Mouse (Mus musculus) heart, adult 2 months (tissue): ENCODE results near the gene Pde4d. TPM values are rescaled to one million over a fixed set of nuclear protein-coding genes. Genes with fewer than 3 reads are reported as not detected.

ENCODE experiments used
- DNase-seq, 2 experiments: peaks; one replicate each; pipeline ENCODE4 v3.0.0; 2021
- H3K27ac ChIP-seq: fragments of 200-600 bp; 2 replicates; pipeline ENCODE4 v1.8.1; 2022
- H3K27me3 ChIP-seq: fragments of 200-500 bp; 2 replicates; pipeline ENCODE4 v1.6.1; 2012; ENCODE audit warnings: mild to moderate bottlenecking, low read length, inconsistent platforms, mixed read lengths; ENCODE audit not compliant: control insufficient read depth, insufficient read depth
- H3K36me3 ChIP-seq: fragments of 200-500 bp; 2 replicates; pipeline ENCODE4 v1.6.1; 2012; ENCODE audit warnings: low read length, inconsistent platforms; ENCODE audit not compliant: control insufficient read depth, insufficient read depth
- H3K4me1 ChIP-seq: fragments of 200-500 bp; 2 replicates; pipeline ENCODE4 v1.6.1; 2011; ENCODE audit warnings: low read length; ENCODE audit not compliant: control insufficient read depth, insufficient read depth
- H3K4me3 ChIP-seq: fragments of 200-600 bp; 2 replicates; pipeline ENCODE4 v1.8.1; 2022
- H3K79me2 ChIP-seq: fragments of 200-500 bp; replicated peaks from 2 replicates; pipeline ENCODE4 v1.6.1; 2012; ENCODE audit warnings: mild to moderate bottlenecking, inconsistent platforms, low read length, moderate library complexity, mixed read lengths; ENCODE audit not compliant: control insufficient read depth, insufficient read depth
- H3K9ac ChIP-seq: fragments of 200-500 bp; 2 replicates; pipeline ENCODE4 v1.6.1; 2012; ENCODE audit warnings: low read depth, mild to moderate bottlenecking, control low read depth, inconsistent platforms, low read length, mixed read lengths
- CTCF ChIP-seq: fragments of 200-600 bp; IDR thresholded peaks from 2 replicates; pipeline ENCODE4 v1.8.1; 2022; ENCODE audit warnings: antibody characterized with exemption, mild to moderate bottlenecking, moderate library complexity
- EP300 ChIP-seq: fragments of 200-500 bp; IDR thresholded peaks from 2 replicates; pipeline ENCODE4 v1.6.1; 2011; ENCODE audit warnings: low read depth, low read length, control low read depth; ENCODE audit not compliant: insufficient read depth
- POLR2A ChIP-seq: fragments of 200-500 bp; IDR thresholded peaks from 2 replicates; pipeline ENCODE4 v1.6.1; 2011; ENCODE audit warnings: mild to moderate bottlenecking, low read depth, low read length, control low read depth; ENCODE audit not compliant: insufficient read depth
- WGBS: fragments of 180-500 bp; shearing (Covaris S2); methylation state at CpG from one replicate; pipeline ENCODE4 v1.1.7; 2018; 5-methylcytosine and 5-hydroxymethylcytosine counted together
- intact Hi-C: fragments of 180-260 bp; cut with DNase I; formaldehyde crosslinking; loops from one replicate; pipeline ENCODE4 v1.15.1; 2025
- polyA plus RNA-seq: library from polyadenylated mRNA; depleted of rRNA; stranded (reverse); fragments of >200 nt; gene quantifications from 2 replicates; pipeline ENCODE4 v1.2.3, GENCODE M21; 2012
- total RNA-seq, 2 experiments: library from RNA; stranded (reverse); gene quantifications; 2 replicates each; pipeline ENCODE4 v1.2.3; 2021

Pde4d gene
- total and polyA plus RNA-seq, 3 experiments = 11.5 to 40.1 (median 38.1) TPM

- no peaks in the 10 kb centered on the region for H3K79me2 ChIP-seq
- TF ChIP-seq CTCF = no peak
- TF ChIP-seq POLR2A = no peak
- TF ChIP-seq EP300 = no peak
- H3K27ac ChIP-seq = no peak overlapping the region
- no peak for DNase-seq
- no peak overlapping the region for H3K4me3 ChIP-seq
- H3K4me1 ChIP-seq = no peaks in the 10 kb centered on the region; the same call in 1 of the 2 replicates
- H3K27me3 ChIP-seq = no peaks in the 10 kb centered on the region
- intact Hi-C loops = no loop called here
- H3K36me3 ChIP-seq = no peaks in the 10 kb centered on the region
- no peak overlapping the region for H3K9ac ChIP-seq
- WGBS = 80% methylated on average over 5 of the region's 5 CpGs
Observed at GRCm38 (mm10) chr13:109534709-109535284, 1085.0 kb downstream of the Pde4d start.

- Histone ChIP-seq H3K9ac (no peak overlapping the region), H3K36me3 (no peaks in the 10 kb centered on the region), H3K27ac (no peak overlapping the region), H3K27me3 (no peaks in the 10 kb centered on the region), H3K4me1 (no peaks in the 10 kb centered on the region; the same call in 1 of the 2 replicates), H3K4me3 (no peak overlapping the region), H3K79me2 (no peaks in the 10 kb centered on the region)
- no peak for DNase-seq
- 51% methylated on average over 4 of the region's 4 CpGs for WGBS
- no peak for TF ChIP-seq CTCF
- no peak for TF ChIP-seq POLR2A
- TF ChIP-seq EP300 = no peak
- intact Hi-C loops = no loop called here
Observed at GRCm38 (mm10) chr13:109536636-109537035, 1086.9 kb downstream of the Pde4d start.

- Histone ChIP-seq H3K79me2 (no peaks in the 10 kb centered on the region), H3K36me3 (no peaks in the 10 kb centered on the region), H3K27me3 (no peaks in the 10 kb centered on the region), H3K4me1 (no peaks in the 10 kb centered on the region; the same call in 1 of the 2 replicates), H3K4me3 (no peak overlapping the region), H3K9ac (no peak overlapping the region), H3K27ac (no peak overlapping the region)
- TF ChIP-seq POLR2A = no peak
- TF ChIP-seq EP300 = no peak
- no peak for TF ChIP-seq CTCF
- WGBS = 67% methylated on average over 3 of the region's 3 CpGs
- intact Hi-C loops = no loop called here
- no peak for DNase-seq
Observed at GRCm38 (mm10) chr13:109539371-109539770, 1089.6 kb downstream of the Pde4d start.

- H3K79me2 ChIP-seq = no peaks in the 10 kb centered on the region
- H3K4me3 ChIP-seq = no peak overlapping the region
- H3K36me3 ChIP-seq = no peaks in the 10 kb centered on the region
- H3K27ac ChIP-seq = no peak overlapping the region
- no peak for DNase-seq
- no peak for TF ChIP-seq CTCF
- no peak for TF ChIP-seq EP300
- TF ChIP-seq POLR2A = no peak
- WGBS = 49% methylated on average over 4 of the region's 4 CpGs
- intact Hi-C loops = no loop called here
- H3K4me1 ChIP-seq = no peaks in the 10 kb centered on the region
- no peaks in the 10 kb centered on the region for H3K27me3 ChIP-seq
- H3K9ac ChIP-seq = no peak overlapping the region
Observed at GRCm38 (mm10) chr13:109544646-109545045, 1094.9 kb downstream of the Pde4d start.

GRCm38 (mm10) chr13:109546337-109546736, 1096.6 kb downstream of the Pde4d start:
- Histone ChIP-seq H3K4me1 (no peaks in the 10 kb centered on the region), H3K9ac (no peak overlapping the region), H3K79me2 (no peaks in the 10 kb centered on the region), H3K4me3 (no peak overlapping the region), H3K36me3 (no peaks in the 10 kb centered on the region), H3K27ac (no peak overlapping the region), H3K27me3 (no peaks in the 10 kb centered on the region)
- no peak for DNase-seq
- 81% methylated on average over 18 of the region's 18 CpGs for WGBS
- no peak for TF ChIP-seq POLR2A
- TF ChIP-seq CTCF = no peak
- no peak for TF ChIP-seq EP300
- intact Hi-C loops = loop anchor here (2.0 kb wide), 1 partner anchor 204 kb away; no protein-coding TSS in a partner anchor

GRCm38 (mm10) chr13:109547006-109547587, 1097.3 kb downstream of the Pde4d start:
- H3K79me2 ChIP-seq = no peaks in the 10 kb centered on the region
- no peaks in the 10 kb centered on the region for H3K27me3 ChIP-seq
- WGBS = 77% methylated on average over 10 of the region's 10 CpGs
- H3K9ac ChIP-seq = no peak overlapping the region
- TF ChIP-seq EP300 (no peak), POLR2A (no peak), CTCF (no peak)
- no peak for DNase-seq
- H3K36me3 ChIP-seq = no peaks in the 10 kb centered on the region
- intact Hi-C loops = loop anchor here (1.0 to 2.0 kb wide), 2 partner anchors 204 to 318 kb away; no protein-coding TSS in a partner anchor
- no peaks in the 10 kb centered on the region for H3K4me1 ChIP-seq
- H3K27ac ChIP-seq = no peak overlapping the region
- H3K4me3 ChIP-seq = no peak overlapping the region
